ENCODE assay signal across 9 mouse cellular contexts in genomic region chr11:103763410-103764163, GRCm38 (mm10). TPM values are rescaled to one million over a fixed set of nuclear protein-coding genes. Genes with fewer than 3 reads are reported as not detected.
DNase-seq lines count a peak whose midpoint lies in the region; ATAC-seq and TF ChIP-seq lines count a peak whose summit lies in the region.
"Had no signal": no experiment of that assay in that cellular context is flagged by ENCODE, and none has a peak within 500 bp of the region (broad histone marks: within the 10 kb centered on the region; RNA-seq: fewer than 3 reads in every experiment).

No protein-coding gene starts in this region.

- DNase-seq in heart, adult 2 months: peak in 1 of 2 experiments; percentile 14
- DNase-seq in cerebellum, postnatal 10 days: peak; percentile 74 to 85
- peak; percentile 46 to 75 for DNase-seq in frontal cortex, postnatal 36 days (ENCODE audit: low spot score in 2 of 2)
- peak; percentile 40 to 60 for DNase-seq in kidney, postnatal 4 days
- peak; percentile 86 for DNase-seq in mesoderm, embryonic 11.5 days (ENCODE audit: low read depth, low spot score)
- peak; percentile 29 for DNase-seq in thymus, postnatal 4 days

- no peak for ATAC-seq in heart, embryonic 12.5 days (ENCODE audit: insufficient number of reproducible peaks, low FRiP score)

- no peak overlapping the region for H3K9ac ChIP-seq in heart, adult 2 months (ENCODE audit: low read depth, low read length)
- no peak overlapping the region for H3K9ac ChIP-seq in heart, embryonic 12.5 days
- H3K9ac ChIP-seq: liver, embryonic 15.5 days had no signal

- no peaks in the 10 kb centered on the region for H3K27me3 ChIP-seq in heart, adult 2 months (ENCODE audit: control insufficient read depth, insufficient read depth, low read length)
- peaks cover 44% of the 10 kb centered on the region for H3K27me3 ChIP-seq in heart, embryonic 12.5 days (replicated peaks)
- peaks cover 30% of the 10 kb centered on the region for H3K27me3 ChIP-seq in E14TG2a.4 (ENCODE audit: insufficient read depth, low read length)

- 18% methylated on average over 10 of the region's 10 CpGs for WGBS in heart, adult 2 months
- 21% methylated on average over 10 of the region's 10 CpGs for WGBS in heart, embryonic 12.5 days

- TF ChIP-seq POLR2A in heart, adult 2 months (IDR thresholded peaks at IDR 0.05; ENCODE audit: insufficient read depth, low read depth, low read length): no peak

- no peak overlapping the region for H3K27ac ChIP-seq in heart, adult 2 months
- H3K27ac ChIP-seq in heart, embryonic 12.5 days (ENCODE audit: poor library complexity, severe bottlenecking): no peak overlapping the region
- H3K27ac ChIP-seq: liver, embryonic 15.5 days had no signal

- H3K4me1 ChIP-seq in heart, adult 2 months (ENCODE audit: control insufficient read depth, insufficient read depth, low read length): no peaks in the 10 kb centered on the region
- H3K4me1 ChIP-seq in heart, embryonic 12.5 days (replicated peaks): 0 out of 2 replicates have a peak, but pooled peaks cover 6% of the 10 kb centered on the region
- H3K4me1 ChIP-seq in E14TG2a.4 (replicated peaks; ENCODE audit: low read depth, low read length): peaks cover 1% of the 10 kb centered on the region; the same call in 1 of the 2 replicates
- H3K4me1 ChIP-seq: liver, embryonic 15.5 days had no signal

- no peak overlapping the region for H3K4me2 ChIP-seq in heart, embryonic 12.5 days
- H3K4me2 ChIP-seq: liver, embryonic 15.5 days had no signal

- intact Hi-C loops in heart, adult 2 months (cut with DNase I): loop anchor here (1.0 to 5.0 kb wide), 2 partner anchors 148 to 434 kb away; no protein-coding TSS in a partner anchor

- no peak for TF ChIP-seq EP300 in heart, adult 2 months (IDR thresholded peaks at IDR 0.05; ENCODE audit: insufficient read depth, low read depth, low read length)

- H3K36me3 ChIP-seq in heart, adult 2 months (ENCODE audit: control insufficient read depth, insufficient read depth, low read length): no peaks in the 10 kb centered on the region
- no peaks in the 10 kb centered on the region for H3K36me3 ChIP-seq in heart, embryonic 12.5 days
- no peaks in the 10 kb centered on the region for H3K36me3 ChIP-seq in E14TG2a.4 (ENCODE audit: insufficient read depth, low read length)
- H3K36me3 ChIP-seq: liver, embryonic 15.5 days had no signal

- no peaks in the 10 kb centered on the region for H3K79me2 ChIP-seq in heart, adult 2 months (replicated peaks; ENCODE audit: control insufficient read depth, insufficient read depth, low read length)

- no peaks in the 10 kb centered on the region for H3K9me3 ChIP-seq in heart, embryonic 12.5 days (replicated peaks)
- peaks cover 4% of the 10 kb centered on the region; the same call in 1 of the 2 replicates for H3K9me3 ChIP-seq in E14TG2a.4 (ENCODE audit: low read length)
- H3K9me3 ChIP-seq: liver, embryonic 15.5 days had no signal

- H3K4me3 ChIP-seq in heart, adult 2 months: no peak overlapping the region
- no peak overlapping the region for H3K4me3 ChIP-seq in heart, embryonic 12.5 days
- H3K4me3 ChIP-seq in E14TG2a.4 (replicated peaks; ENCODE audit: low read length): no peak overlapping the region
- H3K4me3 ChIP-seq: liver, embryonic 15.5 days had no signal

- peak; percentile 93 for TF ChIP-seq CTCF in heart, adult 2 months (IDR thresholded peaks at IDR 0.05)
- TF ChIP-seq CTCF in E14TG2a.4 (conservative IDR thresholded peaks at IDR 0.05; ENCODE audit: low read length): peak; percentile 74

RNA-seq across cellular contexts. Expression of gene Wnt3, which starts 10.4 kb away (rescaled TPM):
- total RNA-seq in heart, adult 2 months (2021): not detected
- polyA plus RNA-seq in heart, adult 2 months (2012; rRNA removed): not detected in 2 replicates
- 0.12 and 0.23 TPM in 2 replicates for polyA plus RNA-seq in heart, embryonic 12.5 days (2016; fragmentation: Nextera tagmentation; extraction: Ambion mirVana)
- polyA plus RNA-seq: liver, embryonic 15.5 days had no signal

RNA-seq across cellular contexts. Expression of gene Wnt9b, which starts 14.0 kb away (rescaled TPM):
- under 1 TPM; 0.70 to 0.75 TPM for total RNA-seq in heart, adult 2 months (2021)
- 0.41 and 0.61 TPM in 2 replicates for polyA plus RNA-seq in heart, adult 2 months (2012; rRNA removed)
- polyA plus RNA-seq in heart, embryonic 12.5 days (2016; fragmentation: Nextera tagmentation; extraction: Ambion mirVana): 2.5 and 3.4 TPM in 2 replicates
